Mouse (Mus musculus): ENCODE results near the gene Cdh1. TPM values are rescaled to one million over a fixed set of nuclear protein-coding genes. Genes with fewer than 3 reads are reported as not detected.

Cdh1 gene
- total and polyA plus RNA-seq, 3 experiments: 2.4 TPM; not detected in 2

GRCm38 (mm10) chr8:106615661-106616299 lies 12.6 kb downstream of the Cdh1 start:
- Histone ChIP-seq H3K36me3 (ENCODE audit: control insufficient read depth, insufficient read depth, low read length) (no peaks in the 10 kb centered on the region), H3K4me3 (no peak overlapping the region), H3K79me2 (replicated peaks; ENCODE audit: control insufficient read depth, insufficient read depth, low read length) (no peaks in the 10 kb centered on the region), H3K4me1 (ENCODE audit: control insufficient read depth, insufficient read depth, low read length) (no peaks in the 10 kb centered on the region), H3K9ac (ENCODE audit: low read depth, low read length) (no peak overlapping the region), H3K27me3 (ENCODE audit: control insufficient read depth, insufficient read depth, low read length) (peaks cover 1% of the 10 kb centered on the region; the same call in 1 of the 2 replicates), H3K27ac (no peak overlapping the region)
- TF ChIP-seq EP300 (IDR thresholded peaks at IDR 0.05; ENCODE audit: insufficient read depth, low read depth, low read length) (no peak), POLR2A (IDR thresholded peaks at IDR 0.05; ENCODE audit: insufficient read depth, low read depth, low read length) (no peak), CTCF (IDR thresholded peaks at IDR 0.05) (no peak)
- intact Hi-C loops (cut with DNase I): no loop called here
- WGBS: 69% methylated on average over 10 of the region's 10 CpGs
- no peak for DNase-seq

DNA sequence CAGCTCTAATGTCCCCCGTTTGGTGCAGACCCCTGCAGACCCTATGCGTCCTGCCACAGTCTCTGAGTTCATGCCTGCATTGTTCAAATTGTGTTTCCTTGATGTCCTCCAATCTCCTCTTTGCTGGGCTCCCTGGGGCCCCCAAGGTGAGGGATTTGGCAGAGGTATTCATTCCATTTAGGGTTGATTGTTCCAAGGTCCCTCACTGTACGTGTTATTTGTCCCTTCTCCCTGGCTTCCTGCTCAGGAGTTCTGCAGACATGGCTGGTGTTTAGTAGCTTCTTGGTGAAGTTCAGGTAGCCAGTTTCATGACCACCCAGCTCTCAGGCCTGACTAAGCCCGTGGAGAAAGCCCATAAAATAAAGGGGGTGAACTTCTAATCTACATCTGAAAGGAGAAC lies 13.5 kb downstream of the Cdh1 start:
- intact Hi-C loops (cut with DNase I): no loop called here
- no peaks in the 10 kb centered on the region for H3K36me3 ChIP-seq (ENCODE audit: control insufficient read depth, insufficient read depth, low read length)
- peaks cover 1% of the 10 kb centered on the region; the same call in 1 of the 2 replicates for H3K27me3 ChIP-seq (ENCODE audit: control insufficient read depth, insufficient read depth, low read length)
- TF ChIP-seq CTCF (IDR thresholded peaks at IDR 0.05) (no peak), EP300 (IDR thresholded peaks at IDR 0.05; ENCODE audit: insufficient read depth, low read depth, low read length) (no peak), POLR2A (IDR thresholded peaks at IDR 0.05; ENCODE audit: insufficient read depth, low read depth, low read length) (no peak)
- H3K27ac ChIP-seq: no peak overlapping the region
- DNase-seq: no peak
- H3K9ac ChIP-seq (ENCODE audit: low read depth, low read length): no peak overlapping the region
- H3K79me2 ChIP-seq (replicated peaks; ENCODE audit: control insufficient read depth, insufficient read depth, low read length): no peaks in the 10 kb centered on the region
- H3K4me3 ChIP-seq: no peak overlapping the region
- WGBS: 54% methylated on average over 4 of the region's 4 CpGs
- no peaks in the 10 kb centered on the region for H3K4me1 ChIP-seq (ENCODE audit: control insufficient read depth, insufficient read depth, low read length)

GRCm38 (mm10) chr8:106617196-106617595 lies 14.0 kb downstream of the Cdh1 start:
- H3K79me2 ChIP-seq (replicated peaks; ENCODE audit: control insufficient read depth, insufficient read depth, low read length): no peaks in the 10 kb centered on the region
- H3K27me3 ChIP-seq (ENCODE audit: control insufficient read depth, insufficient read depth, low read length): peaks cover 1% of the 10 kb centered on the region; the same call in 1 of the 2 replicates
- no peaks in the 10 kb centered on the region for H3K36me3 ChIP-seq (ENCODE audit: control insufficient read depth, insufficient read depth, low read length)
- H3K4me1 ChIP-seq (ENCODE audit: control insufficient read depth, insufficient read depth, low read length): no peaks in the 10 kb centered on the region
- no peak for DNase-seq
- TF ChIP-seq POLR2A (IDR thresholded peaks at IDR 0.05; ENCODE audit: insufficient read depth, low read depth, low read length) (no peak), CTCF (IDR thresholded peaks at IDR 0.05) (no peak), EP300 (IDR thresholded peaks at IDR 0.05; ENCODE audit: insufficient read depth, low read depth, low read length) (no peak)
- no peak overlapping the region for H3K4me3 ChIP-seq
- H3K27ac ChIP-seq: no peak overlapping the region
- intact Hi-C loops (cut with DNase I): no loop called here
- no peak overlapping the region for H3K9ac ChIP-seq (ENCODE audit: low read depth, low read length)
- 60% methylated on average over 6 of the region's 6 CpGs for whole genome bisulfite sequencing

DNA sequence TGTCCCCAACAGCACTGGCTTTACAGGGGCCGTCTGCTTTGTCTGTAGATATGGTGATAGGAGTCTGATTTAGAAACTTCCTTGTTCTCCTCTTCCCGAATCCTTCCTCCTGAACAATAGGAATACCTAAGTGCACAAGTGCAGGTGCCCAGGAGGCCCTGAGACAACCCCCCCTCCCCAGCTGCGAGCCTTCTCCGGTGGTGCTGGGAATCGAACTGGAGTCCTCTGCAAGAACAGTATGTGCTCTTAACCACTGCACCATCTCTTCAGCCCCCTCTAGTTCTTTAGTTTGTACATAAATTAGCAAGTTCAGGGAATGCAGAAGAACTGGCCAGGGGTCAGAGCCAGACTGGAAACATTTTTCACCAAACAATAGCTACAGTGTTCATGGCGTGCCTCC lies 14.7 kb downstream of the Cdh1 start:
- Histone ChIP-seq H3K4me1 (ENCODE audit: control insufficient read depth, insufficient read depth, low read length) (no peaks in the 10 kb centered on the region), H3K4me3 (no peak overlapping the region), H3K27me3 (ENCODE audit: control insufficient read depth, insufficient read depth, low read length) (peaks cover 1% of the 10 kb centered on the region; the same call in 1 of the 2 replicates), H3K9ac (ENCODE audit: low read depth, low read length) (no peak overlapping the region), H3K36me3 (ENCODE audit: control insufficient read depth, insufficient read depth, low read length) (no peaks in the 10 kb centered on the region), H3K27ac (no peak overlapping the region), H3K79me2 (replicated peaks; ENCODE audit: control insufficient read depth, insufficient read depth, low read length) (no peaks in the 10 kb centered on the region)
- intact Hi-C loops (cut with DNase I): no loop called here
- no peak for DNase-seq
- TF ChIP-seq EP300 (IDR thresholded peaks at IDR 0.05; ENCODE audit: insufficient read depth, low read depth, low read length) (no peak), POLR2A (IDR thresholded peaks at IDR 0.05; ENCODE audit: insufficient read depth, low read depth, low read length) (no peak), CTCF (IDR thresholded peaks at IDR 0.05) (no peak)
- WGBS: 65% methylated on average over 6 of the region's 6 CpGs

GRCm38 (mm10) chr8:106618324-106618723 lies 15.2 kb downstream of the Cdh1 start:
- H3K9ac ChIP-seq (ENCODE audit: low read depth, low read length): no peak overlapping the region
- WGBS: 65% methylated on average over 6 of the region's 6 CpGs
- no peak for DNase-seq
- no peaks in the 10 kb centered on the region for H3K4me1 ChIP-seq (ENCODE audit: control insufficient read depth, insufficient read depth, low read length)
- no peak overlapping the region for H3K4me3 ChIP-seq
- peaks cover 1% of the 10 kb centered on the region; the same call in 1 of the 2 replicates for H3K27me3 ChIP-seq (ENCODE audit: control insufficient read depth, insufficient read depth, low read length)
- H3K27ac ChIP-seq: no peak overlapping the region
- no peaks in the 10 kb centered on the region for H3K36me3 ChIP-seq (ENCODE audit: control insufficient read depth, insufficient read depth, low read length)
- no peaks in the 10 kb centered on the region for H3K79me2 ChIP-seq (replicated peaks; ENCODE audit: control insufficient read depth, insufficient read depth, low read length)
- TF ChIP-seq CTCF (IDR thresholded peaks at IDR 0.05) (no peak), POLR2A (IDR thresholded peaks at IDR 0.05; ENCODE audit: insufficient read depth, low read depth, low read length) (no peak), EP300 (IDR thresholded peaks at IDR 0.05; ENCODE audit: insufficient read depth, low read depth, low read length) (no peak)
- intact Hi-C loops (cut with DNase I): no loop called here

- no peak for TF ChIP-seq CTCF (IDR thresholded peaks at IDR 0.05)
- TF ChIP-seq POLR2A (IDR thresholded peaks at IDR 0.05; ENCODE audit: insufficient read depth, low read depth, low read length): no peak
- no peak for TF ChIP-seq EP300 (IDR thresholded peaks at IDR 0.05; ENCODE audit: insufficient read depth, low read depth, low read length)
- intact Hi-C loops (cut with DNase I): no loop called here
Measured at GRCm38 (mm10) chr8:106619549-106620245, 16.5 kb downstream of the Cdh1 start.

More at GRCm38 (mm10) chr8:106619549-106620245, 16.5 kb downstream of the Cdh1 start:
- H3K27ac ChIP-seq: no peak overlapping the region
- H3K27me3 ChIP-seq (ENCODE audit: control insufficient read depth, insufficient read depth, low read length): peaks cover 1% of the 10 kb centered on the region; the same call in 1 of the 2 replicates
- no peak overlapping the region for H3K4me3 ChIP-seq
- WGBS: 40% methylated on average over 9 of the region's 9 CpGs
- no peak overlapping the region for H3K9ac ChIP-seq (ENCODE audit: low read depth, low read length)
- H3K4me1 ChIP-seq (ENCODE audit: control insufficient read depth, insufficient read depth, low read length): no peaks in the 10 kb centered on the region
- DNase-seq: peak; percentile 31 to 37
- H3K36me3 ChIP-seq (ENCODE audit: control insufficient read depth, insufficient read depth, low read length): no peaks in the 10 kb centered on the region
- H3K79me2 ChIP-seq (replicated peaks; ENCODE audit: control insufficient read depth, insufficient read depth, low read length): no peaks in the 10 kb centered on the region
